Mouse (Mus musculus) stomach, postnatal 0 days (tissue): Measurements from ENCODE around the gene Wfdc10.

Source experiments
- CTCF ChIP-seq: IDR thresholded peaks from 2 replicates; pipeline ENCODE4 v1.5.1; 2016; ENCODE audit warnings: antibody characterized with exemption, low read depth, mild to moderate bottlenecking, moderate library complexity
- EP300 ChIP-seq: optimal IDR thresholded peaks from 2 replicates; pipeline ENCODE3; 2016; ENCODE audit warnings: antibody characterized with exemption

- TF ChIP-seq CTCF: no peak
- TF ChIP-seq EP300: no peak
Measured at GRCm38 (mm10) chr2:164705991-164706390, 50.1 kb downstream of the Wfdc10 start.
